Mouse (Mus musculus): ENCODE measurements around the gene Gm20517.

DNA sequence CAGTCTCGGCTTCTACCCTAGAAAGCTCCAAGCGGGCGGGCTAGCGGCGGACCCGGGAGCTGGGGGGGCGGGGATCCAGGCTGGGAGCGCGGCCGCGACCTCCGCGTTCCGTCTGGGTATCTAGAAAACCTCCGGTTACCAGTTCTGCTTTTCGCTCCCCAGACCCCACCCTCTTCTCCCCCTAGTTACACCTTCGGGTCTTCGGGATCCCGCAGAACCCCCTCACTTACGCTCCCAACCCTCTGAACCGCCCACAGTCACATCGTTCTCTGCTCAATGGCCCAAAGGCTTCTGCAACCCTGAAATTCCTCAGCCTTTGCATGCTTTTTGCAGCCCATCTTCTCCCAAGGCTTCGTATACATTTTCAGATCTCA, 83.9 kb downstream of the Gm20517 start:
- TF ChIP-seq ZC3H11A (IDR thresholded peaks at IDR 0.05; ENCODE audit: low read depth, low read length): no peak
- no peak for TF ChIP-seq EP300 (IDR thresholded peaks at IDR 0.05; ENCODE audit: low read depth in 1 of 2, low read length in 2 of 2)
- TF ChIP-seq TBP (IDR thresholded peaks at IDR 0.05; ENCODE audit: low read depth, low read length): no peak
- TF ChIP-seq RCOR1 (IDR thresholded peaks at IDR 0.05; ENCODE audit: low read depth, low read length): no peak
- no peak for TF ChIP-seq GATA1 (IDR thresholded peaks at IDR 0.05; ENCODE audit: low read depth, low read length)
- no peak for TF ChIP-seq POLR2AphosphoS5 (IDR thresholded peaks at IDR 0.05; ENCODE audit: borderline replicate concordance, low read depth, low read length)
- TF ChIP-seq JUND (IDR thresholded peaks at IDR 0.05; ENCODE audit: low read depth, low read length): no peak
